Mouse (Mus musculus) kidney, embryonic 16.5 days (tissue): ENCODE data around the gene Dlg5. TPM values are rescaled to one million over a fixed set of nuclear protein-coding genes. Genes with fewer than 3 reads are reported as not detected.

Experiments used
- ATAC-seq: fragments of 200-750 bp; cut with Nextera tagmentation; 2 replicates; pipeline ENCODE4 v1.8.0; 2017; ENCODE audit warnings: moderate TSS enrichment; ENCODE audit not compliant: low FRiP score, low TSS enrichment
- H3K27ac ChIP-seq: fragments of 300-500 bp; sonication (generic); 2 replicates; pipeline ENCODE4 v1.5.1; 2014; ENCODE audit warnings: low read length
- H3K27me3 ChIP-seq: fragments of 300-500 bp; sonication (generic); 2 replicates; pipeline ENCODE4 v1.6.1; 2014; ENCODE audit warnings: low read length, control low read depth, mixed read lengths; ENCODE audit not compliant: insufficient read depth
- H3K36me3 ChIP-seq: fragments of 300-500 bp; sonication (generic); 2 replicates; pipeline ENCODE4 v1.6.1; 2014; ENCODE audit warnings: low read length, control low read depth, mixed read lengths; ENCODE audit not compliant: insufficient read depth
- H3K4me1 ChIP-seq: fragments of 300-500 bp; sonication (generic); 2 replicates; pipeline ENCODE4 v1.6.1; 2014; ENCODE audit warnings: low read length, control low read depth, mixed read lengths; ENCODE audit not compliant: insufficient read depth
- H3K4me2 ChIP-seq: fragments of 300-500 bp; sonication (generic); replicated peaks from 2 replicates; pipeline ENCODE4 v1.6.1; 2014; ENCODE audit warnings: low read depth, low read length
- H3K4me3 ChIP-seq: fragments of 300-500 bp; sonication (generic); 2 replicates; pipeline ENCODE4 v1.5.1; 2014; ENCODE audit warnings: mild to moderate bottlenecking, low read length
- H3K9ac ChIP-seq: fragments of 300-500 bp; sonication (generic); replicated peaks from 2 replicates; pipeline ENCODE4 v1.6.1; 2014; ENCODE audit warnings: low read length
- H3K9me3 ChIP-seq: fragments of 300-500 bp; sonication (generic); 2 replicates; pipeline ENCODE4 v1.6.1; 2016; ENCODE audit warnings: low read length, control low read depth
- WGBS: fragments of 180-500 bp; shearing (Covaris S2); extraction: QIAGEN DNeasy Blood & Tissue Kit; methylation state at CpG from one replicate; pipeline ENCODE4 v1.1.7; 2014; 5-methylcytosine and 5-hydroxymethylcytosine counted together
- polyA plus RNA-seq: library from polyadenylated mRNA; unstranded; fragments of >200 nt; fragmentation: Nextera tagmentation; extraction: Ambion mirVana; gene quantifications from 2 replicates; pipeline ENCODE4 v1.2.1, GENCODE M21; 2015

The Dlg5 gene
- polyA plus RNA-seq, 1 experiment from 2014 or later = 13.7 TPM

GRCm38 (mm10) chr14:24239651-24240050 lies 6.1 kb downstream of the Dlg5 start:
- WGBS = 82% methylated on average over 11 of the region's 11 CpGs
- peaks cover 6% of the 10 kb centered on the region; the same call in 1 of the 2 replicates for H3K36me3 ChIP-seq
- no peak for ATAC-seq
- H3K9ac ChIP-seq = no peak overlapping the region
- H3K27me3 ChIP-seq = no peaks in the 10 kb centered on the region
- H3K4me3 ChIP-seq = no peak overlapping the region
- H3K27ac ChIP-seq = no peak overlapping the region
- no peaks in the 10 kb centered on the region for H3K9me3 ChIP-seq
- peaks cover 37% of the 10 kb centered on the region for H3K4me1 ChIP-seq
- H3K4me2 ChIP-seq = no peak overlapping the region

- no peak overlapping the region for H3K9ac ChIP-seq
- no peak overlapping the region for H3K4me2 ChIP-seq
- H3K27ac ChIP-seq = no peak overlapping the region
- WGBS = 86% methylated on average over 3 of the region's 3 CpGs
- peaks cover 34% of the 10 kb centered on the region for H3K4me1 ChIP-seq
- 0 out of 2 replicates have a peak, but pooled peaks cover 2% of the 10 kb centered on the region for H3K36me3 ChIP-seq
- no peak for ATAC-seq
- no peak overlapping the region for H3K4me3 ChIP-seq
- H3K9me3 ChIP-seq = no peaks in the 10 kb centered on the region
- H3K27me3 ChIP-seq = no peaks in the 10 kb centered on the region
These were observed 9.8 kb downstream of the Dlg5 start for GRCm38 (mm10) chr14:24235954-24236353.

- no peak overlapping the region for H3K4me2 ChIP-seq
- H3K9me3 ChIP-seq = no peaks in the 10 kb centered on the region
- H3K4me1 ChIP-seq = peaks cover 28% of the 10 kb centered on the region
- H3K4me3 ChIP-seq = no peak overlapping the region
- 0 out of 2 replicates have a peak, but pooled peaks cover 2% of the 10 kb centered on the region for H3K36me3 ChIP-seq
- no peaks in the 10 kb centered on the region for H3K27me3 ChIP-seq
- H3K9ac ChIP-seq = no peak overlapping the region
- peak overlapping the region; percentile 60; the same call in 1 of the 2 replicates for H3K27ac ChIP-seq
- WGBS = 56% methylated on average over 2 of the region's 2 CpGs
- peak; percentile 86 for ATAC-seq
These were observed 11.3 kb downstream of the Dlg5 start for GRCm38 (mm10) chr14:24234411-24234810.

GRCm38 (mm10) chr14:24232641-24233633 lies 12.8 kb downstream of the Dlg5 start:
- Histone ChIP-seq H3K4me2 (no peak overlapping the region), H3K4me3 (no peak overlapping the region), H3K27me3 (no peaks in the 10 kb centered on the region), H3K27ac (no peak overlapping the region), H3K9me3 (no peaks in the 10 kb centered on the region), H3K9ac (no peak overlapping the region), H3K4me1 (peaks cover 14% of the 10 kb centered on the region), H3K36me3 (no peaks in the 10 kb centered on the region)
- WGBS = 59% methylated on average over 12 of the region's 12 CpGs
- ATAC-seq = no peak

GRCm38 (mm10) chr14:24228549-24228948 lies 17.2 kb downstream of the Dlg5 start:
- no peaks in the 10 kb centered on the region for H3K36me3 ChIP-seq
- ATAC-seq = no peak
- H3K4me2 ChIP-seq = no peak overlapping the region
- H3K9me3 ChIP-seq = no peaks in the 10 kb centered on the region
- no peak overlapping the region for H3K27ac ChIP-seq
- 76% methylated on average over 6 of the region's 6 CpGs for WGBS
- no peak overlapping the region for H3K9ac ChIP-seq
- H3K4me3 ChIP-seq = no peak overlapping the region
- no peaks in the 10 kb centered on the region for H3K27me3 ChIP-seq
- H3K4me1 ChIP-seq = 0 out of 2 replicates have a peak, but pooled peaks cover 3% of the 10 kb centered on the region

- Histone ChIP-seq H3K27ac (no peak overlapping the region), H3K4me2 (no peak overlapping the region), H3K4me3 (no peak overlapping the region), H3K9me3 (no peaks in the 10 kb centered on the region), H3K4me1 (peaks cover 14% of the 10 kb centered on the region), H3K27me3 (no peaks in the 10 kb centered on the region), H3K36me3 (no peaks in the 10 kb centered on the region), H3K9ac (no peak overlapping the region)
- 84% methylated on average over 8 of the region's 8 CpGs for WGBS
- no peak for ATAC-seq
These were observed 18.7 kb downstream of the Dlg5 start for GRCm38 (mm10) chr14:24227015-24227414.

- Histone ChIP-seq H3K36me3 (no peaks in the 10 kb centered on the region), H3K9me3 (no peaks in the 10 kb centered on the region), H3K27ac (no peak overlapping the region), H3K27me3 (no peaks in the 10 kb centered on the region), H3K9ac (no peak overlapping the region), H3K4me2 (no peak overlapping the region), H3K4me1 (peaks cover 14% of the 10 kb centered on the region), H3K4me3 (no peak overlapping the region)
- ATAC-seq = no peak
- WGBS = 89% methylated on average over 2 of the region's 2 CpGs
These were observed 19.4 kb downstream of the Dlg5 start for GRCm38 (mm10) chr14:24226344-24226743.

GRCm38 (mm10) chr14:24222759-24223158 lies 23.0 kb downstream of the Dlg5 start:
- H3K4me3 ChIP-seq = no peak overlapping the region
- H3K27ac ChIP-seq = peak overlapping the region; percentile 33; the same call in 1 of the 2 replicates
- 25% methylated on average over 3 of the region's 3 CpGs for WGBS
- no peaks in the 10 kb centered on the region for H3K36me3 ChIP-seq
- H3K4me2 ChIP-seq = no peak overlapping the region
- H3K9me3 ChIP-seq = no peaks in the 10 kb centered on the region
- H3K4me1 ChIP-seq = peaks cover 26% of the 10 kb centered on the region
- H3K27me3 ChIP-seq = no peaks in the 10 kb centered on the region
- ATAC-seq = peak; percentile 68
- H3K9ac ChIP-seq = no peak overlapping the region

- Histone ChIP-seq H3K27ac (no peak overlapping the region), H3K36me3 (no peaks in the 10 kb centered on the region), H3K9ac (no peak overlapping the region), H3K27me3 (no peaks in the 10 kb centered on the region), H3K4me1 (peaks cover 31% of the 10 kb centered on the region), H3K4me3 (no peak overlapping the region), H3K9me3 (no peaks in the 10 kb centered on the region), H3K4me2 (no peak overlapping the region)
- 78% methylated on average over 3 of the region's 3 CpGs for WGBS
- peak; percentile 50; the same call in 1 of the 2 replicates for ATAC-seq
These were observed 23.4 kb downstream of the Dlg5 start for GRCm38 (mm10) chr14:24222273-24222672.

GRCm38 (mm10) chr14:24217362-24217722 lies 28.4 kb downstream of the Dlg5 start:
- H3K4me3 ChIP-seq = no peak overlapping the region
- peaks cover 66% of the 10 kb centered on the region for H3K4me1 ChIP-seq
- WGBS = 57% methylated on average over 8 of the region's 8 CpGs
- no peak overlapping the region for H3K4me2 ChIP-seq
- H3K27ac ChIP-seq = peak overlapping the region; percentile 67; the same call in 1 of the 2 replicates
- H3K9ac ChIP-seq = no peak overlapping the region
- no peak for ATAC-seq
- no peaks in the 10 kb centered on the region for H3K36me3 ChIP-seq
- no peaks in the 10 kb centered on the region for H3K27me3 ChIP-seq
- no peaks in the 10 kb centered on the region for H3K9me3 ChIP-seq
